Mouse (Mus musculus): ENCODE results near the gene Thoc5.

Thoc5 gene

DNA sequence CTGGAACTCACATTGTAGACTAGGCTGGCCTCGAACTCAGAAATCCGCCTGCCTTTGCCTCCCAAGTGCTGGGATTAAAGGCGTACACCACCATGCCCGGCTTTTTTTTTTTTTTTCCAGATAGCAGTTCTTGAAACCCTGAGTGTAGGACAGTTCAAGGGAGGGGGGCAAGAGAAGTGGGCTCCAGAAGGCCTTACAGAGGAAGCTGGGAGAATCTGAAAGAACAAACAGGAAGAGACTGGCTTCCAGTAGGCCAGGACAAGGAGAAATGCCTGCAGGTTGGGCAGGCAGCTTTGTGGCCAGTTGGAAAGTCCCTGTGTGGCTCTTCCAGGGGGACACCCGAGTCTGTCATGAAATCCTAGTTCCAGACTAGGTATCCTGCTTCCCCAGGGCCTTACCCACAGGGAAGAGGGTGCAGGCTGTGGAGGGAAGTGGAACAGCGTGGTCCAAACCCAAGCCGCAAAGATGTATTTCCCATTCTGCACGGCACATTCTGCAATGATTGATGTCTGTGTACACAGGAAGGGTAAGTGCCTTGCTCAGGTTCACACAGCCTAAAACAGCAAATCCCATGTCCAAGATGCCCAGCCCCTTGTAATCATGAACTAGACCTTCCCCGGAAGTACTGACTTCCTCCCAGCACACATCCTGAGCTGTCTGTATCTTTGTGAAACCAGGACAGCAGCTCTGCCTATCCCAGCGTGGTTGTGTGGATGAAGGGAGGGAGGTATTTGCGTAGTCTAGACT lies 79.4 kb downstream of the Thoc5 start:
- no peak for DNase-seq (ENCODE audit: low spot score in 2 of 2)

DNA sequence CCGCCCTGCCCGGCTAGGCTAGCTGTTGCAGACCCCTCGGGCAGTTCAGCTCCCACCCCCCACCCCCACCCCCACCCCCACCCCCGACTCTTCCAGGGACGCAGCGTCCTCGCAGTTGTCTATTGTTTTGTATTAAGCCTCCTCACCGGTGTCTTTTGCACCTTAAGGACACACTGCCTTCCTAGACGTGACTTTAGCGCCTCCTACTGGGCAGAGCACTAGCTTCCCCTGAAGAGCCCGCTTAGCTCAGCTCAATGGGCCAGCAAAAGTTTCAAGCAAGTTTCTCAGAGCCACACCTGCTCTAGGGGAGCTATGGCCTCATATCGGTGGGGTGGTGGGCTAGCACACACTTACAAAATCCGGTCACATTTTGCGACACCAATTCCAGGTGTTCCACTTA lies 80.5 kb downstream of the Thoc5 start:
- peak in 1 of 2 experiments; percentile 28 for DNase-seq (ENCODE audit: low spot score in 2 of 2)
